Mouse (Mus musculus) kidney, embryonic 14.5 days (tissue): ENCODE data around the gene Sccpdh. TPM values are rescaled to one million over a fixed set of nuclear protein-coding genes. Genes with fewer than 3 reads are reported as not detected.
"Not testable (repeated sequence)": the region's sequence is repeated elsewhere in the genome, so short reads cannot be mapped to it uniquely, and the experiment has no call there.

Experiments
- ATAC-seq: fragments of 200-750 bp; cut with Nextera tagmentation; 2 replicates; pipeline ENCODE4 v1.8.0; 2017; ENCODE audit warnings: moderate number of reproducible peaks, mild to moderate bottlenecking, moderate TSS enrichment, moderate library complexity; ENCODE audit not compliant: low FRiP score, low TSS enrichment
- H3K27ac ChIP-seq: fragments of 300-500 bp; sonication (generic); 2 replicates; pipeline ENCODE4 v1.5.1; 2014; ENCODE audit warnings: low read depth, mild to moderate bottlenecking, low read length, moderate library complexity, mixed read lengths
- H3K27me3 ChIP-seq: fragments of 300-500 bp; sonication (generic); 2 replicates; pipeline ENCODE4 v1.6.1; 2014; ENCODE audit warnings: mild to moderate bottlenecking, low read length; ENCODE audit not compliant: control insufficient read depth, insufficient read depth
- H3K36me3 ChIP-seq: fragments of 300-500 bp; sonication (generic); 2 replicates; pipeline ENCODE4 v1.6.1; 2014; ENCODE audit warnings: low read length, mixed read lengths; ENCODE audit not compliant: control insufficient read depth, insufficient read depth
- H3K4me1 ChIP-seq: fragments of 300-500 bp; sonication (generic); 2 replicates; pipeline ENCODE4 v1.6.1; 2014; ENCODE audit warnings: low read length, mixed read lengths; ENCODE audit not compliant: control insufficient read depth, insufficient read depth
- H3K4me2 ChIP-seq: fragments of 300-500 bp; sonication (generic); replicated peaks from 2 replicates; pipeline ENCODE4 v1.6.1; 2014; ENCODE audit warnings: low read depth, mild to moderate bottlenecking, low read length
- H3K4me3 ChIP-seq: fragments of 300-500 bp; sonication (generic); 2 replicates; pipeline ENCODE4 v1.5.1; 2014; ENCODE audit warnings: mild to moderate bottlenecking, low read length
- H3K9ac ChIP-seq: fragments of 300-500 bp; sonication (generic); 2 replicates; pipeline ENCODE4 v1.6.1; 2014; ENCODE audit warnings: low read depth, mild to moderate bottlenecking, low read length, moderate library complexity
- H3K9me3 ChIP-seq: fragments of 300-500 bp; sonication (generic); 2 replicates; pipeline ENCODE4 v1.6.1; 2016; ENCODE audit warnings: low read length; ENCODE audit not compliant: control insufficient read depth
- WGBS: fragments of 180-500 bp; shearing (Covaris S2); extraction: QIAGEN DNeasy Blood & Tissue Kit; methylation state at CpG from one replicate; pipeline ENCODE4 v1.1.7; 2014; 5-methylcytosine and 5-hydroxymethylcytosine counted together
- polyA plus RNA-seq: library from polyadenylated mRNA; unstranded; fragments of >200 nt; fragmentation: Nextera tagmentation; extraction: Ambion mirVana; gene quantifications from 2 replicates; pipeline ENCODE4 v1.2.1, GENCODE M21; 2014

The Sccpdh gene
- polyA plus RNA-seq, 1 experiment from 2014 or later: 74.6 TPM

DNA sequence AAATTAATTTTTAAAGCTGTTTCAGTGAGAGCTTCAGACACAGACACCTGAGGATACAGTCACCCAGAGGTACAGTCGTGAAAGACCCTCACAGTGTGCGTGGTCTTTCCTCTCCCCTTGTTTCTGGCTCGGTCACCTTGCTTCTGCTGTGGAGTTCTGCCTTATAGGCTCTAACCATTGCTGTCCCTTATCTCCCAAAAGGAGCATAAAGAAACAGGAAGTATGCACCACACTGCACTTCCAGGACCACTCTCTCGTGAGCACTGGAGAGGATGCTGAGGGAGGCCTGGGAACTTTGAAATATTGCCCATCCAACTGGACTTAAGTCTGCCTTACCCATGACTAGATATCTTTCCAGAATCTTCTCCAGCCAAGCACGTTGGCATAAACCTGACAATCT lies 42.7 kb downstream of the Sccpdh start:
- H3K4me1 ChIP-seq: no peaks in the 10 kb centered on the region

DNA sequence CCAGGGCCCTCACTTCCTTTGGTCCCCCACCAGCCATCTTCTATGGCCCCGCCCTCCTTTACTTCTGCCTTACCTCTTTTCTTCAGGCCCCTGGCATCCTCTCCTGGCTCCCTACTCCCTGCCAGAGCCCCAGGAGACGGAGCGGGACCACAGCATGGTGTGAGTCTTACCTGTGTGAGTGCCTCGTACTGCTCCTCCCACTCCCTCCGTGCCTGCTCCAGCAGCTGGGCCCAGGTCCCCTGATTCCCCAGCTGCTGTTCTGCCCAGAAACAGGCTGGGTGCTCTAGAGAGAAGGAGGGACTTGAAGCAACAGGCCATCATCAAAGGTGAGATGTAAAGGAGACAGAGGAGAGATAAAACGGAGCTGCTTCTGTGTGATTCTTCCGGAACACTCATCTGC lies 44.6 kb downstream of the Sccpdh start:
- WGBS: 79% methylated on average over 7 of the region's 7 CpGs
- no peak overlapping the region for H3K4me2 ChIP-seq
- no peak overlapping the region for H3K4me3 ChIP-seq
- no peaks in the 10 kb centered on the region for H3K9me3 ChIP-seq
- no peak for ATAC-seq
- no peaks in the 10 kb centered on the region for H3K4me1 ChIP-seq
- no peak overlapping the region for H3K27ac ChIP-seq
- H3K9ac ChIP-seq: no peak overlapping the region
- H3K36me3 ChIP-seq: no peaks in the 10 kb centered on the region
- no peaks in the 10 kb centered on the region for H3K27me3 ChIP-seq

More for the DNA sequence above, 42.7 kb downstream of the Sccpdh start:
- Histone ChIP-seq H3K4me3 (no peak overlapping the region), H3K9ac (no peak overlapping the region), H3K27me3 (no peaks in the 10 kb centered on the region), H3K4me2 (no peak overlapping the region), H3K27ac (no peak overlapping the region), H3K36me3 (no peaks in the 10 kb centered on the region), H3K9me3 (no peaks in the 10 kb centered on the region)
- 84% methylated on average over 5 of the region's 5 CpGs for WGBS
- ATAC-seq: no peak

DNA sequence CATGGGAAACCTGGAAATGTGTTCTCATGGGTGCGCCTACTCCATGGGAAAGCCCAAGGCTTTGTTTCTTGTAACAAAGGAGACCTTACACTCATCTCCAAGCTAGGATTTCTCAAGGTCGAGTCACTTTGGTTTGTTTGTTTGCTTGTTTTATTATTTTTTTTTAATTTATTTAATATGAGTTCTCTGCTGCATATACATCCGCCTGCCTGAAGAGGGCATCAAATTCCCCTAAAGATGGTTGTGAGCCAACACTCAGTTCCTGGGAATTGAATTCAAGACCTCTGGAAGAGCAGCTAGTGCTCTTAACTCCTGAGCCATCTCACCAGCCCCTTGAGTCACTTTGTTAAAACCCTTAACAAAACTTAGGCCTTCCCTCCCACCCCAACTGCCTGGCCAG lies 45.4 kb downstream of the Sccpdh start:
- no peak overlapping the region for H3K4me3 ChIP-seq
- H3K4me1 ChIP-seq: no peaks in the 10 kb centered on the region
- ATAC-seq: no peak
- no peaks in the 10 kb centered on the region for H3K27me3 ChIP-seq
- no peaks in the 10 kb centered on the region for H3K36me3 ChIP-seq
- no peak overlapping the region for H3K27ac ChIP-seq
- no peaks in the 10 kb centered on the region for H3K9me3 ChIP-seq
- H3K4me2 ChIP-seq: no peak overlapping the region
- 86% methylated on average over 3 of the region's 3 CpGs for WGBS
- H3K9ac ChIP-seq: no peak overlapping the region

DNA sequence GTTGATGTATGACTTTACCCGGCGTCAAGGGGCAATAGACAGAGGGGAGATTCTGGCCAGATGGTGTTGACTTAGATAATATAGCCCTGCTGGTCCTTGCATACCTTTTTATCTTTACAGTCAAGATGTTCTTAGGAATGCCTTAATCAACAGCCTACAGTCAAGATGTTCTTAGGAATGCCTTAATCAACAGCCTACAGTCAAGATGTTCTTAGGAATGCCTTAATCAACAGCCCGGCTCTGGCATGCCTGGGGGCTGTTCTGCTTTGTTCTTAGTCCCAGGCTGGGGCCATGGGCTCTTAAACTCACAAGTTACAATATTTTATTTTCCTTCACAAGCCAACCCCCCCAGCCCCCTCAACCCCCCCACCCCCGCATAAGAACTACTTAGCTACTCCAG lies 47.3 kb downstream of the Sccpdh start:
- not testable (repeated sequence) for H3K9ac ChIP-seq, H3K4me2 ChIP-seq, H3K27ac ChIP-seq, H3K4me1 ChIP-seq, H3K9me3 ChIP-seq, H3K27me3 ChIP-seq, H3K36me3 ChIP-seq, H3K4me3 ChIP-seq, ATAC-seq
- 85% methylated on average over 3 of the region's 4 CpGs for WGBS

DNA sequence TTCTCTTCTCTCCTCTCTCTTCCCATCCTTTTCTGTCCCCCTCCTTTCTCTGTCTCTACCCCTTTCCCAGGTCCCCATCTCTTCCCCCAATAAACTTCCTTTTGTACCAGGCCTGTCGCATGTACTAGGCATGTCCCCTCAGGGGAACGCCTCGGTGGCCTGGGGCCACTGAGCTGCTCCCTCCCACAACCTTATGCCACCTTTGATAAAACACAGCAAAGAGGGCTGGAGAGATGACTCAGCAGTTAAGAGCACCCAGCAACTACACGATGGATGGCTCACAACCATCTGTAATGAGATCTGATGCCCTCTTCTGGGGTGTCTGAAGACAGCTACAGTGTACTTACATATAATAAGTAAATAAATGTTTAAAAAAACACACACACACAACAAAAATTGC lies 47.8 kb downstream of the Sccpdh start:
- WGBS: 95% methylated on average over 4 of the region's 4 CpGs
- ATAC-seq: no peak
- no peak overlapping the region for H3K9ac ChIP-seq
- H3K36me3 ChIP-seq: no peaks in the 10 kb centered on the region
- H3K4me2 ChIP-seq: no peak overlapping the region
- H3K4me3 ChIP-seq: no peak overlapping the region
- no peak overlapping the region for H3K27ac ChIP-seq
- no peaks in the 10 kb centered on the region for H3K9me3 ChIP-seq
- H3K4me1 ChIP-seq: no peaks in the 10 kb centered on the region
- no peaks in the 10 kb centered on the region for H3K27me3 ChIP-seq

DNA sequence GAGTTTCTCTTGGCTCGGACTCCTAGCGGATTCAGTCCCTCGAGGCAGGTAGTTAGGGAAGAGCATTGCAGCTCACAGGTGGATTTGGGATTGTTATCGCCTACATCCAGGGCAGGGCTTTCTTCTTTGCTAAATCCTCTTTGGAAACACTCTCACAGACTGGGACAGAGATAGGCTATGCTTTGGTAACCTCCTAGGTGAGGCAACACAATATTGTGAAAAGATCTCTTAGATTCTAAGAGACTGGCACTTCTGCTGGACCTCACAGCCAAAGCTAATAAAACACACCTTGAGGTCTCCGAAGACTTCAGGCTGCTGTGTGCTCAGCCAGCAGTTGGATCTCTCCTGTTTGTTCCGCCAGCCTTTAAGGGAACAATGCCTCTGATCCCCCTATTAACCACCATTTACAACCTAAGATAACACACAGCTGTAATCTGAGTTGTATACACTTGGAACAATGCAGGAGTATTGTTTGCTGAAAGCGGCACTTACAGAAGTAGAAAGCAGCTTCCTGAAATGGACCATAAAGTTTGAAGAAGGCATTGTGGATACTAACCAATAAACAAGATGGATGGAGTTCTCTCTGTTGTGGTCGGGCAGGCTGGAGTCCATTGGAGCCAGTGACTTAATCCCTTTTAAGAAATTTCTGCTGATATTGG lies 54.9 kb downstream of the Sccpdh start:
- peak; percentile 73 for ATAC-seq
- Histone ChIP-seq H3K9ac (no peak overlapping the region), H3K9me3 (no peaks in the 10 kb centered on the region), H3K36me3 (no peaks in the 10 kb centered on the region), H3K27me3 (no peaks in the 10 kb centered on the region), H3K4me1 (no peaks in the 10 kb centered on the region), H3K4me2 (no peak overlapping the region), H3K4me3 (no peak overlapping the region), H3K27ac (no peak overlapping the region)
- WGBS: 52% methylated on average over 8 of the region's 8 CpGs

DNA sequence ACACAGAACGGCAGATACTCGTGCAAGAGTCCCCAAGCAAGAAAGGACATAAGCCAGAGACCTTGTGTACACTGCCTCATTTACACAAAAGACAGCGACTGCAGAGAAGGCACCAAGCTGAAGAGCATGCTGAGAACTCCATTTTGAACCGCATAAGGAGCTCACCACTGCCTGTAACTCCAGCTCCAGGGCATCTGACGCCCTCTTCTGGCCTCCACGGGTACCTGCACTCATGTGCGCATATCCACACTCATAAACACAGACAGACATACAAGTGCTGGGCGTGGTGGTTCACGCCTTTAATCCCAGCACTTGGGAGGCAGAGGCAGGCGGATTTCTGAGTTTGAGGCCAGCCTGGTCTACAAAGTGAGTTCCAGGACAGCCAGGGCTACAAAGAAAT lies 60.7 kb downstream of the Sccpdh start:
- Histone ChIP-seq H3K9me3 (no peaks in the 10 kb centered on the region), H3K36me3 (no peaks in the 10 kb centered on the region), H3K9ac (no peak overlapping the region), H3K27me3 (no peaks in the 10 kb centered on the region), H3K4me1 (no peaks in the 10 kb centered on the region), H3K4me3 (no peak overlapping the region), H3K4me2 (no peak overlapping the region), H3K27ac (no peak overlapping the region)
- no peak for ATAC-seq
- WGBS: 90% methylated on average over 10 of the region's 10 CpGs

DNA sequence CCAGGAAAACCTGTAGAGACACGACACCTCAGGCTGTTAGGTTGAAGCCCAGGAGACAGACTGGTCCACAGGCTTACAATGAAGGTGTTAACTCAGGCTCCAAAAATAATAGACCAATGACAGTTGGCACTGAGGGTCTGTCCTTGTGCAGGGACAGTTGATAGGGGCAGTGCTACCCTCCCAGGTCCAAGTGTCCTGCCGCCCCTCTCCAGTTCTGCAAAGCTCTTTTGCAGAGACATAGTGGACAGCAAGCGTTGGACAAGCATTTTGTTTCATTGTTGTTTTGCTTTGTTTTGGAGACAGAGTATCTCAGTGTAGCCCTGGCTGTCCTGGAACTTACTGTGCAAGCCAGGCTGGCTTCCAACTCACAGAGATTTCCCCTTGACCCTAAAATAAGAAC lies 63.4 kb downstream of the Sccpdh start:
- H3K4me1 ChIP-seq: no peaks in the 10 kb centered on the region
- no peak overlapping the region for H3K4me3 ChIP-seq
- 83% methylated on average over 3 of the region's 3 CpGs for WGBS
- no peak overlapping the region for H3K4me2 ChIP-seq
- H3K9me3 ChIP-seq: no peaks in the 10 kb centered on the region
- H3K27me3 ChIP-seq: no peaks in the 10 kb centered on the region
- no peak for ATAC-seq
- no peak overlapping the region for H3K9ac ChIP-seq
- no peaks in the 10 kb centered on the region for H3K36me3 ChIP-seq
- H3K27ac ChIP-seq: no peak overlapping the region

DNA sequence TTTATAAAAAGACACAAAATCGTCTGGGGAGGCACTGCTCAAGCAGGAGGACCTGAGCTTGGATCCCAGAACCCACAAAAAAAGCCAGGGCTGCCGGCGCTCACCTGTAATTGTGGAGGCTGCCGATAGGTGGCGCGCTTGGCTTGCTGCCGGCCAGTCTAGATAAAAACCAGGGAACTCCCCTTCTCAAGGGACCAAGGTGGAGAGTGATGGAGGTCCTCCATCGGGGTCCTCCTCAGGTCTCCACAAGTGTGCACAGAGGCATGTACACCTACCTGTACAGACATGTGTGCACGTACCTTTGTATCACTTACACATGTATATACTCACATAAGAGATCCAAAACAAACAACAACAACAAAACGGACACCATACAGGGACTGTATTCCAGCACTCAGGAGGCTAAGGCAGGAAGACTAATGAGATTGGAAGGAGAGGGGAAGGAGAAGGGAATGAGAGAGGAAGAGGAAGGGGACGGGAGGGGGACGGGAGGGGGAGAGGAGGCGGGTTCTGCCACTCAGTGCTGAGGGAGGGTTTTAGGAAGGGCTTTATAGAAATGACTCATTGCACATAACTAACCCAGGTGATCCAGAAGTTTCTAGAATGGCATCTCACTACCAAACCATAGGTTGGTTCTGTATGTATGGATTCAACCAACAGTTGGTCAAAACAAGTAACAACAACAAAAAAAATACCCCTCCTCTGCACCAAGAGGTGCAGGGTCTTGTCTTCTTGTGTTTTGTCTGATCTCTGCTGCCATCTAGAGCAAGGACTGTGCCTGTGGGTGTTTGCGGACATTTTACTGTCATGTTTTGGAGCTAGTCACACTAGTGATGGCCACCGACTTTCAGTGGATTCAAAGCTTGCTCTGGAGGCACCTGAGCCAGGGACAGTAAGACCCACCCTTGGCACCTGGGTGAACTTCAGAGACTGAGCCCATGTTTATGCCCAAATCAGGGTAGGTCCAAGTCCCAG lies 66.8 kb downstream of the Sccpdh start:
- Histone ChIP-seq H3K27ac (no peak overlapping the region), H3K4me2 (no peak overlapping the region), H3K9me3 (no peaks in the 10 kb centered on the region), H3K4me3 (no peak overlapping the region), H3K4me1 (no peaks in the 10 kb centered on the region), H3K36me3 (no peaks in the 10 kb centered on the region), H3K27me3 (no peaks in the 10 kb centered on the region), H3K9ac (no peak overlapping the region)
- 42% methylated on average over 15 of the region's 15 CpGs for WGBS
- ATAC-seq: peak; percentile 29; the same call in 1 of the 2 replicates
